Mouse (Mus musculus) cerebellum, adult 2 months (tissue): Measurements from ENCODE around the gene Rfx4.

Experiments used
- CTCF ChIP-seq: fragments of 200-500 bp; IDR thresholded peaks from 2 replicates; pipeline ENCODE4 v1.5.1; 2011; ENCODE audit warnings: low read depth, mild to moderate bottlenecking, control low read depth, low read length, moderate library complexity, borderline replicate concordance; ENCODE audit not compliant: insufficient read depth
- POLR2A ChIP-seq: fragments of 200-500 bp; IDR thresholded peaks from 2 replicates; pipeline ENCODE4 v1.6.1; 2011; ENCODE audit warnings: low read length, control low read depth, borderline replicate concordance; ENCODE audit not compliant: insufficient read depth

DNA sequence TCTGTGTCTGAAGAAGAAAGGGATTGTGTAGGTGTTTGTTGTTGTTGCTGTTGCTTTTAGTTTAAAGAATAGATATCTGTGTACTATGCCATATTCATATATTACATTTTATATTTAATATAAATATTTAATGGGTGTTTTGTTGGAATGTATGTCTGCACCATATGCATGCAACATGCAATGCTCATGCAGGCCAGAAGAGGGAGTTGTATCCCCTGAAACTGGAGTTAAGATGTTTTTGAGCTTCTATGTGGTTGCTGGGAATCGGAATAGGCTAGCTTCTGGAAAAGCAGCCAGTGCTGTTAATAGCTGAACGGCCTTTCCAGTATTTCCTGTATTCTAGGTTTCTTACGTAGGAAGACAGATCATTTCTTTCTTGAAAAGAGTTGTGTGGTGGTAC lies 189.8 kb downstream of the Rfx4 start:
- TF ChIP-seq POLR2A (no peak), CTCF (no peak)
